Mouse (Mus musculus) intestine, embryonic 14.5 days (tissue): ENCODE measurements around the gene Inpp5b. TPM values are rescaled to one million over a fixed set of nuclear protein-coding genes. Genes with fewer than 3 reads are reported as not detected.
"Not testable (repeated sequence)": the region's sequence is repeated elsewhere in the genome, so short reads cannot be mapped to it uniquely, and the experiment has no call there.

Experiments
- ATAC-seq: fragments of 200-750 bp; cut with Nextera tagmentation; replicated peaks from 2 replicates; pipeline ENCODE4 v1.8.0; 2017; ENCODE audit warnings: low read depth, moderate number of reproducible peaks, moderate TSS enrichment, moderate library complexity; ENCODE audit not compliant: low FRiP score, low TSS enrichment
- DNase-seq: peaks from one replicate; pipeline ENCODE4 v3.0.0-alpha.2; 2018; ENCODE audit warnings: low spot score
- H3K27ac ChIP-seq: fragments of 300-500 bp; sonication (generic); 2 replicates; pipeline ENCODE4 v1.5.1; 2014; ENCODE audit warnings: low read depth, mild to moderate bottlenecking, control low read depth
- H3K27me3 ChIP-seq: fragments of 300-500 bp; sonication (generic); replicated peaks from 2 replicates; pipeline ENCODE4 v1.6.1; 2014; ENCODE audit warnings: low read length, control low read depth; ENCODE audit not compliant: control insufficient read depth, insufficient read depth
- H3K36me3 ChIP-seq: fragments of 300-500 bp; sonication (generic); 2 replicates; pipeline ENCODE4 v1.6.1; 2014; ENCODE audit warnings: low read length, control low read depth; ENCODE audit not compliant: control insufficient read depth, insufficient read depth
- H3K4me1 ChIP-seq: fragments of 300-500 bp; sonication (generic); replicated peaks from 2 replicates; pipeline ENCODE4 v1.6.1; 2014; ENCODE audit warnings: low read length, control low read depth, mixed read lengths; ENCODE audit not compliant: control insufficient read depth, insufficient read depth
- H3K4me2 ChIP-seq: fragments of 300-500 bp; sonication (generic); 2 replicates; pipeline ENCODE4 v1.6.1; 2014; ENCODE audit warnings: low read length
- H3K4me3 ChIP-seq: fragments of 300-500 bp; sonication (generic); 2 replicates; pipeline ENCODE4 v1.5.1; 2014; ENCODE audit warnings: low read depth, low read length, control low read depth, mixed read lengths
- H3K9ac ChIP-seq: fragments of 300-500 bp; sonication (generic); 2 replicates; pipeline ENCODE4 v1.6.1; 2014; ENCODE audit warnings: mild to moderate bottlenecking, low read length
- H3K9me3 ChIP-seq: fragments of 300-500 bp; sonication (generic); 2 replicates; pipeline ENCODE4 v1.6.1; 2016; ENCODE audit warnings: low read length, control low read depth; ENCODE audit not compliant: control insufficient read depth
- WGBS: fragments of 180-500 bp; shearing (Covaris S2); extraction: QIAGEN DNeasy Blood & Tissue Kit; methylation state at CpG from one replicate; pipeline ENCODE4 v1.1.7; 2014; 5-methylcytosine and 5-hydroxymethylcytosine counted together
- polyA plus RNA-seq: library from polyadenylated mRNA; unstranded; fragments of >200 nt; fragmentation: Nextera tagmentation; extraction: Ambion mirVana; gene quantifications from 2 replicates; pipeline ENCODE4 v1.2.1, GENCODE M21; 2014

Gene Inpp5b
- polyA plus RNA-seq, 1 experiment from 2014 or later, result 31.2 TPM

- not testable (repeated sequence) for H3K9ac ChIP-seq, ATAC-seq
- 0 out of 2 replicates have a peak overlapping the region, but pooled peaks have one; percentile 27 for H3K4me3 ChIP-seq
Measured at GRCm38 (mm10) chr4:124708200-124708517, 33.5 kb upstream of the Inpp5b start.

GRCm38 (mm10) chr4:124708518-124709477, 32.9 kb upstream of the Inpp5b start:
- ATAC-seq (peak; percentile 85), DNase-seq (peak; percentile 93)
- Histone ChIP-seq H3K9me3 (no peaks in the 10 kb centered on the region), H3K9ac (peak overlapping the region; percentile 27; the same call in 1 of the 2 replicates), H3K4me2 (peak overlapping the region; percentile 58), H3K27ac (peak overlapping the region; percentile 95), H3K4me3 (peak overlapping the region; percentile 27), H3K4me1 (peaks cover 36% of the 10 kb centered on the region), H3K27me3 (no peaks in the 10 kb centered on the region), H3K36me3 (peaks cover 20% of the 10 kb centered on the region)
- WGBS, result under 1% methylated on average over 40 of the region's 41 CpGs

More at GRCm38 (mm10) chr4:124708200-124708517, 33.5 kb upstream of the Inpp5b start:
- not testable (repeated sequence) for H3K9me3 ChIP-seq, DNase-seq, H3K27me3 ChIP-seq
- Histone ChIP-seq H3K4me2 (peak overlapping the region; percentile 58), H3K27ac (peak overlapping the region; percentile 95), H3K36me3 (peaks cover 20% of the 10 kb centered on the region), H3K4me1 (peaks cover 42% of the 10 kb centered on the region)
- WGBS, result 5% methylated on average over 1 of the region's 1 CpGs

- peak; percentile 71 for DNase-seq
- H3K27me3 ChIP-seq, result no peaks in the 10 kb centered on the region
- peak overlapping the region; percentile 95 for H3K27ac ChIP-seq
- no peaks in the 10 kb centered on the region for H3K9me3 ChIP-seq
- H3K4me1 ChIP-seq, result peaks cover 24% of the 10 kb centered on the region
- peaks cover 20% of the 10 kb centered on the region for H3K36me3 ChIP-seq
- no peak for ATAC-seq
- WGBS, result 6% methylated on average over 18 of the region's 18 CpGs
- H3K9ac ChIP-seq, result 0 out of 2 replicates have a peak overlapping the region, but pooled peaks have one; percentile 25
- H3K4me2 ChIP-seq, result peak overlapping the region; percentile 58
- peak overlapping the region; percentile 21 for H3K4me3 ChIP-seq
Measured at GRCm38 (mm10) chr4:124709961-124710446, 31.6 kb upstream of the Inpp5b start.

- Histone ChIP-seq H3K36me3 (peaks cover 19% of the 10 kb centered on the region), H3K4me1 (peaks cover 21% of the 10 kb centered on the region), H3K27me3 (no peaks in the 10 kb centered on the region), H3K9me3 (no peaks in the 10 kb centered on the region), H3K9ac (no peak overlapping the region), H3K4me3 (no peak overlapping the region), H3K27ac (no peak overlapping the region), H3K4me2 (peak overlapping the region; percentile 58; the same call in 1 of the 2 replicates)
- DNase-seq (no peak), ATAC-seq (no peak)
- 20% methylated on average over 5 of the region's 5 CpGs for WGBS
Measured at GRCm38 (mm10) chr4:124710776-124711291, 30.8 kb upstream of the Inpp5b start.

GRCm38 (mm10) chr4:124712618-124713017, 29.0 kb upstream of the Inpp5b start:
- no peak overlapping the region for H3K27ac ChIP-seq
- peaks cover 19% of the 10 kb centered on the region for H3K36me3 ChIP-seq
- no peak for DNase-seq
- no peak overlapping the region for H3K4me2 ChIP-seq
- peaks cover 21% of the 10 kb centered on the region for H3K4me1 ChIP-seq
- no peak overlapping the region for H3K9ac ChIP-seq
- ATAC-seq, result no peak
- H3K9me3 ChIP-seq, result no peaks in the 10 kb centered on the region
- no peak overlapping the region for H3K4me3 ChIP-seq
- H3K27me3 ChIP-seq, result no peaks in the 10 kb centered on the region
- 85% methylated on average over 6 of the region's 6 CpGs for WGBS

- H3K4me1 ChIP-seq, result peaks cover 19% of the 10 kb centered on the region
- H3K4me3 ChIP-seq, H3K27me3 ChIP-seq, H3K9me3 ChIP-seq, H3K9ac ChIP-seq, H3K27ac ChIP-seq, ATAC-seq, H3K4me2 ChIP-seq, DNase-seq: not testable (repeated sequence)
- peaks cover 31% of the 10 kb centered on the region for H3K36me3 ChIP-seq
- 81% methylated on average over 4 of the region's 5 CpGs for WGBS
Measured at GRCm38 (mm10) chr4:124713850-124714249, 27.8 kb upstream of the Inpp5b start.

GRCm38 (mm10) chr4:124714545-124715481, 26.8 kb upstream of the Inpp5b start, which contains the start of gene Sf3a3:
Sf3a3 (plus strand) TSS chr4:124714776.
- peak; percentile 88 for ATAC-seq
- Histone ChIP-seq H3K4me2 (peak within 1 kb of the TSS; percentile 75), H3K4me1 (peaks cover 15% of the 10 kb centered on the region), H3K27ac (peak within 1 kb of the TSS; percentile 43), H3K9me3 (no peaks in the 10 kb centered on the region), H3K36me3 (peaks cover 41% of the 10 kb centered on the region), H3K27me3 (no peaks in the 10 kb centered on the region), H3K9ac (peak within 1 kb of the TSS; percentile 88), H3K4me3 (peak within 1 kb of the TSS; percentile 75)
- peak; percentile 96 for DNase-seq
- under 1% methylated on average over 57 of the region's 57 CpGs for WGBS

GRCm38 (mm10) chr4:124719101-124719500, 22.5 kb upstream of the Inpp5b start:
- no peak overlapping the region for H3K4me3 ChIP-seq
- H3K4me2 ChIP-seq, result no peak overlapping the region
- ATAC-seq (no peak), DNase-seq (no peak)
- no peaks in the 10 kb centered on the region for H3K27me3 ChIP-seq
- H3K9me3 ChIP-seq, result no peaks in the 10 kb centered on the region
- H3K4me1 ChIP-seq, result peaks cover 7% of the 10 kb centered on the region
- 96% methylated on average over 4 of the region's 4 CpGs for WGBS
- no peak overlapping the region for H3K9ac ChIP-seq
- peaks cover 81% of the 10 kb centered on the region for H3K36me3 ChIP-seq
- H3K27ac ChIP-seq, result no peak overlapping the region
